Mouse (Mus musculus): ENCODE data around the gene Rpa2. TPM values are rescaled to one million over a fixed set of nuclear protein-coding genes. Genes with fewer than 3 reads are reported as not detected.
"Not testable (repeated sequence)": the region's sequence is repeated elsewhere in the genome, so short reads cannot be mapped to it uniquely, and the experiment has no call there.

Gene Rpa2
- 14.2 and 17.0 TPM in 2 replicates for polyA plus RNA-seq (2012; rRNA removed)

DNA sequence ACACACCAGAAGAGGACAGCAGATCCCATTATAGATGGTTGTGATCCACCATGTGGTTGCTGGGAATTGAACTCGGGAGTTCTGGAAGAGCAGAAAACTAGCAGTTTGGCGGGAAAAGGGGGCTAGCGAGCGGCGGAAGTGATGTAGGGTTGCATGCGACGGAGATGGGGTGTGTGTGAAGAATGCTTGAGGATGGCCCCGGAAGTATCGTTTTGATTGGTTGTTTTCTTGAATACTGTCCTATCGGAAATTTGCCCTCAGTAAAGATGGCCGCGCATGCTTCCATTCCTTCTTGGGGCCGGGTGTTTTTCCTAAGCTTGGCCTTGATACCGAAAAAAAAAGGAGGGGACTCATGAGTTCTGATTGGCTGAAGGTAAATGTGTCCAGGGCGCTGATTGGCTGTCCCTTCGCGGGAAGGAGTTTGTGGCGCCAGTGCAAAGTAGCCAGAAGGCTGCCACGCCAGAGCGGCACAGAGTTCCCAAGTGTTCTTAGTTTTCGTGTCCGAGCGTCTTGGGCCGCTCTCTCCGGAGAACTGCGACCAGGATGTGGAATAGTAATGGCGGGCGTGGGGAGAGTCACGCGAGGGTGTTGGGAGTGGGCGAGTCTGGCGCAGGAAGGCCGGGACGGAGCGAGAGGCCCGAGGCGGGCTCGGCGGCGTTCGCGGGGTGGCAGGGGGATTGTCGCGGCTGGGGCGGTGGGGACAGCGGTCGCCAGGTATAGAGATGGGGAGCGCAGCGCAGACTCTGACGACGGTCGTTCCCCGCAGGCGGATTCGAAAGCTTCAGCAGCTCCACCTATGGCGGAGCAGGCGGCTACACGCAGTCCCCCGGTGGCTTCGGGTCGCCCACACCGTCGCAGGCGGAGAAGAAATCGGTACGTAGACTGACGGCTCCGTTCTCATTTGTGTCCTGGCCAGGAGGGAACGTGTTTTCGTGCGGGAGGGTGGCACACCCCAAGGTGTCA is at the start of gene Rpa2:
Rpa2 (plus strand) TSS at position 419 of the 963 bp plus-strand sequence.
- Histone ChIP-seq H3K4me3 (ENCODE audit: insufficient read depth, low read length) (peak within 1 kb of the TSS; percentile 45), H3K27ac (ENCODE audit: insufficient read depth, low read length) (no peak within 1 kb of the TSS), H3K4me1 (ENCODE audit: control insufficient read depth, insufficient read depth, low read length) (peaks cover 2% of the 10 kb centered on the region; the same call in 1 of the 2 replicates)
- TF ChIP-seq POLR2A (IDR thresholded peaks at IDR 0.05; ENCODE audit: extremely low read depth, insufficient read depth, low read length): 0 out of 2 replicates have a peak, but pooled peaks have one; percentile 22
- TF ChIP-seq CTCF (IDR thresholded peaks at IDR 0.05; ENCODE audit: extremely low read depth, insufficient read depth, low read length): no peak

DNA sequence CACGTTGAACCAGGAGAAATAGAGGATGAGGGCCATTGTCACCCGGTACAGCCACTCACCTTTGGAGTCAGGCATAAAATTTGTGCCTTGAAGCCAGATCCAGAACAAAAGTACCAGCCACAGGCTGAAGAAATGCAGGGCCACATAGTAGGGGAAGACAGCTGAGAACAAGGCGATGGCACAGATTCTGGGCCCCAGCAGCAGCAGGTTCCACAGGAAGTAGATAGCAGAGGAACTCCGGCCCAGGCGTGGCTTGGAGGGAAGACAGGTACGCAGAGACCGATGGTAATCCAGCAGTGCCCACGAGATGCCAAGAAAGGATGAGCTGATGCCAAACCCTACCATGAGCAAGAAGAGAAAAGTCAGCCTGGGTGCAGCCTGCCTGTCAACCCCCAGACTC is 39.9 kb upstream of the Rpa2 start:
- no peaks in the 10 kb centered on the region for H3K4me1 ChIP-seq (ENCODE audit: control insufficient read depth, insufficient read depth, low read length)
- TF ChIP-seq POLR2A (IDR thresholded peaks at IDR 0.05; ENCODE audit: extremely low read depth, insufficient read depth, low read length) (no peak), CTCF (IDR thresholded peaks at IDR 0.05; ENCODE audit: extremely low read depth, insufficient read depth, low read length) (no peak)
- no peak overlapping the region for H3K4me3 ChIP-seq (ENCODE audit: insufficient read depth, low read length)
- no peak overlapping the region for H3K27ac ChIP-seq (ENCODE audit: insufficient read depth, low read length)

DNA sequence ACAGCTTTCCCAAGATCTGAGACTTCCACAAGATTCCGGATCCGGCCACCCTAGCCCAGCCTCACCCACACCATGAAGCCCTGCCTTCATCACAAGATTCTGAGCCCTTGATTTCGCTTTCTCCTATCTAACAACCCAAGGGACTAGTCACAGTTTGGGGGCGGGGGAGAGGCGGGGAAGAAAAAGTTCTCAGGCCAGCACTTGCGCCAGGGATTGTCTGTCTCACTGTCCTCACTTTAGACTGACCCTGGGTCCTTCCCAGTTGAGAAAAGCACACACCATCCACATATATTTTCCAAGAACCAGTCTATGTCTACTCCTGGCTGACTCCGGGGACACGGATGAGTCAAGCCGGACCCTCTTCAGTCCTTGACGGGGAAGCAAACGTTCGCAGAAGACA is 36.5 kb upstream of the Rpa2 start:
- Histone ChIP-seq H3K4me3 (ENCODE audit: insufficient read depth, low read length) (peak overlapping the region; percentile 45; the same call in 1 of the 2 replicates), H3K4me1 (ENCODE audit: control insufficient read depth, insufficient read depth, low read length) (no peaks in the 10 kb centered on the region), H3K27ac (ENCODE audit: insufficient read depth, low read length) (no peak overlapping the region)
- TF ChIP-seq CTCF (IDR thresholded peaks at IDR 0.05; ENCODE audit: extremely low read depth, insufficient read depth, low read length): no peak
- no peak for TF ChIP-seq POLR2A (IDR thresholded peaks at IDR 0.05; ENCODE audit: extremely low read depth, insufficient read depth, low read length)

DNA sequence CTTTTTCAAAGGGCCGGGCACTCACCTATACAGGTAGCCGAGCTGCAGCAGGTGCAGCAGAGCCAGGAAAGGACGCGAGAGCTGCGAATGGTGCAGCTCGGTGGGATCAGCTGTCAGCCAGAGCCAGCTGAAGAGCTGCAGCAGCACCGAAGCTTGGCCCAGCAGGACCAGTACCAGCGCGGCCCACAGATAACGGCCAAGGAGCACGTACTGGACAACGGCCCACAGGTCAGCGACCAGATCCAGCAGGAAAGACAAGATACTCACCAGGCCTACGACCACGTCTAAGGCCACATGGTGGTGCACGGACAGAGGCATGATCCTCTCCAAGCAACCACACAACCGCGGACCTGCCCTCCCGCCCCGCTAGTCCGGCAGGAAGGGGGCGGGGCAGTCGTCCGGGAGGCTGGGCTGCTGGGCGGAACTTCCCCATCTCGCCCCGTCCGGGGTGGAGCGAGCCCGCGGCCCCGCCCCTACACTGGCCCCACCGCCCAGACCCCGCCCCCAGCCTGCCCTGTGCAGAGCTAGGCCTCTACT is 35.9 kb upstream of the Rpa2 start, which contains the start of gene Xkr8:
Xkr8 (minus strand) TSS at position 399 of the 537 bp plus-strand sequence.
- TF ChIP-seq CTCF (IDR thresholded peaks at IDR 0.05; ENCODE audit: extremely low read depth, insufficient read depth, low read length) (no peak), POLR2A (IDR thresholded peaks at IDR 0.05; ENCODE audit: extremely low read depth, insufficient read depth, low read length) (no peak)
- Histone ChIP-seq H3K4me1 (ENCODE audit: control insufficient read depth, insufficient read depth, low read length) (no peaks in the 10 kb centered on the region), H3K27ac (ENCODE audit: insufficient read depth, low read length) (no peak within 1 kb of the TSS), H3K4me3 (ENCODE audit: insufficient read depth, low read length) (peak within 1 kb of the TSS; percentile 45)

DNA sequence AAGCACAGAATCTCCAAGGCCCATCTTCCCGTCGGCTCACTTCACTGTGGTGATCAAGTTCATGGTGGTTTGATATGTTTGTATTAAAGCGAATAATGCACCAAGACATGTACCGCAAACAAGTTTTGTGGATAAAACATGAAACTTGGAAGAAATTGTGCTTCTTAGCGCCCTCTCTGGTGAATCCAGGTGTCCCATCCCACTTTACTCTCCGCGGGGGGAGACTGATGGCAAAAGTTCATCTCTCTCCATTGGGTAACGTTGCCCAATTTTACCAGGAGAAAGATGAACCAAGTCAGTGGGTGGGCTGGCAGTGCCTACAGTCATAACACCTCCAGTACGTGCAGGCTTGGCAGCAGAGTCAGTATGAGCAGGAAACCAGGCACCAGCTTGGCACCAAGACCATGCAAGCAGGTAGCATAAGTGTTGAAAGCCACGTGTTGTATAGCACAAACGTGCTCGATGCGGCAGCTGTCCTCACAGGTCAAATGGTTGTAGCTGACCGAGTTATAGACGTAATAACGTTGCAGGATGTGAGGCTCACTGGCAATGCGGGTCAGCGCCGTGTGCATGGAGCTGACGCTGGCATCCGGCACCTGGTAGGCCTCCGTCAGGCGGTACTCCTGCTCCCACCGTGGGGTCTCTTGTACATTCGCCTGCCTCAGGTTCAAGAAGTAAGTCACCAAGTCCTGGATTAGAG is 34.9 kb upstream of the Rpa2 start:
- no peak overlapping the region for H3K4me3 ChIP-seq (ENCODE audit: insufficient read depth, low read length)
- H3K27ac ChIP-seq (ENCODE audit: insufficient read depth, low read length): no peak overlapping the region
- no peak for TF ChIP-seq POLR2A (IDR thresholded peaks at IDR 0.05; ENCODE audit: extremely low read depth, insufficient read depth, low read length)
- TF ChIP-seq CTCF (IDR thresholded peaks at IDR 0.05; ENCODE audit: extremely low read depth, insufficient read depth, low read length): no peak
- H3K4me1 ChIP-seq (ENCODE audit: control insufficient read depth, insufficient read depth, low read length): no peaks in the 10 kb centered on the region

DNA sequence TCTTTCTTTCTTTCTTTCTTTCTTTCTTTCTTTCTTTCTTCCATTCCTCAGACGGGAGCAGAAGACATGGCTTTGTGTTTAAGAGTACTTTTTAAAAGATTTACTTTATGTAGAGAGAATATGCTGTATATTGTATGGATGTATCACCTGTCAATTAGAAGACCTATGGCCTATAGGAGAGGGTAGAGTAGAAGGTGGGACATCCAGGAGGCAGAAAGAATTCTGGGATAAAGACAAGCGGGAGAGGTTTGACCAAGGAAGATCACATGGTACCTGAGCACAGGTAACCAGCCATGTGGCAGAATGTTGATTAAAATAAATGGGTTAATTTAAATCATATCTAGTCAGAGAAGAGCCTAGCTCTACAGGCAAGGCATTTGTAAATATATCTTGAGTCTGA is 33.4 kb upstream of the Rpa2 start:
- no peaks in the 10 kb centered on the region for H3K4me1 ChIP-seq (ENCODE audit: control insufficient read depth, insufficient read depth, low read length)
- TF ChIP-seq CTCF (IDR thresholded peaks at IDR 0.05; ENCODE audit: extremely low read depth, insufficient read depth, low read length) (no peak), POLR2A (IDR thresholded peaks at IDR 0.05; ENCODE audit: extremely low read depth, insufficient read depth, low read length) (no peak)
- H3K4me3 ChIP-seq (ENCODE audit: insufficient read depth, low read length): no peak overlapping the region
- H3K27ac ChIP-seq (ENCODE audit: insufficient read depth, low read length): no peak overlapping the region

DNA sequence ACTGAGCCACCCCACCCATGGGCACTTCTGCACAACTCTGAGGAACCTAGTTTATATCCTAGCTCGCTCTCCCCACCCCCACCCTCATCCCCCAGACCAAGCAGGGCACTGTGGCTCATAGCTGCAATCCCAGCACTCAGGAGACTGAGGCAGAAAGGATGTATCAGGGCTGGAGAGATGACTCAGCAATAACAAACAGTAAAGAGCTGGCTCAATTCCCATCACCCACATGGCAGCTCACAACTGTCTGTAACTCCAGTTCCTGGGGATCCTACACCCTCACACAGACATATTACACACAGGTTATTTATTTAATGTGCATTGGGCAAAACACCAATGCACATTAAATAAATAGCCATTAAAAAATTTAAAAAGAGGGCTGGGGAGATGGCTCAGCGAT is 32.7 kb upstream of the Rpa2 start:
- TF ChIP-seq CTCF (IDR thresholded peaks at IDR 0.05; ENCODE audit: extremely low read depth, insufficient read depth, low read length) (no peak), POLR2A (IDR thresholded peaks at IDR 0.05; ENCODE audit: extremely low read depth, insufficient read depth, low read length) (no peak)
- no peak overlapping the region for H3K27ac ChIP-seq (ENCODE audit: insufficient read depth, low read length)

DNA sequence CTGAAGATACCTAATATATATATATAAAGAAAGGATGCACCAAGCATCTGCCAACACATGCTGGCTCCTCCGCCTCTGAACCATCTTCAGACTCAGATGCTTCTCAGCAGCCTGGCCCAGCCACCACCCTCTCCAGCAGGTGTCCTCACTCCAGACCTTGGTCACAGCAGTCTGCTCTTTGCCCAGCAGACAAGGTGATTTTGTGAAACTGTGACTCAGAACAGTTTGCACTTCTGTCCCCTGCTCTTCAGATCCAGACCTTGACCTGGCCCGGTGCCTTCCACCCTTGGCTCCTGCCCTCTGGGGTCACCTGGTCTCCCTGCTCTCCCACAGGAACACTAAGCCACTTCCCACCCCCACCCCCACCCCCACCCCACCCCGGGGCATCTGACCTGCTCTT is 32.2 kb upstream of the Rpa2 start:
- Histone ChIP-seq H3K27ac (ENCODE audit: insufficient read depth, low read length) (no peak overlapping the region), H3K4me3 (ENCODE audit: insufficient read depth, low read length) (no peak overlapping the region), H3K4me1 (ENCODE audit: control insufficient read depth, insufficient read depth, low read length) (no peaks in the 10 kb centered on the region)
- TF ChIP-seq CTCF (IDR thresholded peaks at IDR 0.05; ENCODE audit: extremely low read depth, insufficient read depth, low read length) (no peak), POLR2A (IDR thresholded peaks at IDR 0.05; ENCODE audit: extremely low read depth, insufficient read depth, low read length) (no peak)

More for the DNA sequence above, 32.7 kb upstream of the Rpa2 start:
- Histone ChIP-seq H3K4me3 (ENCODE audit: insufficient read depth, low read length) (no peak overlapping the region), H3K4me1 (ENCODE audit: control insufficient read depth, insufficient read depth, low read length) (no peaks in the 10 kb centered on the region)

DNA sequence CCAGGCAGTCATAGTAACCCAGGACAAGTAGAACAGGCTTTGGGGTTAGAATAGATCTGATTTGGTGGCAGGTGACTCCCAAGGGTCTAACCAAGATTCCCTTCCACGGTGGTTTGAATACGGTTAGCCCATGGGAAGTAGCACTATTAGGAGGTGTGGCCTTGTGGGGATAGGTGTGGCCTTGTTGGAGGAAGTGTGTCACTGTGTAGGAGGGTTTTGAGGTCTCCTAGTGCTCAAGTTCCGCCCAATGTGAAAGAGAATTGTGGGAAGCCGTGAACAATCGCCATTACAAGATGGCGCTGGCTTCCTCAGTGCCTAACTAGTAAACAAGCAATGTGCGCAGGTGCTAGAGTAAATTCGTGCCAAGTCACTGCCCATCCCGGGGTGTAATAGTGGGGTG is 31.0 kb upstream of the Rpa2 start:
- H3K4me3 ChIP-seq (ENCODE audit: insufficient read depth, low read length); H3K4me1 ChIP-seq (ENCODE audit: control insufficient read depth, insufficient read depth, low read length); H3K27ac ChIP-seq (ENCODE audit: insufficient read depth, low read length): not testable (repeated sequence)

Data from cortical plate, adult 2 months (tissue).